Mouse (Mus musculus) T-helper 2 cell (primary cell): ENCODE data around the gene Pxn.
"Not testable (repeated sequence)": the region's sequence is repeated elsewhere in the genome, so short reads cannot be mapped to it uniquely, and the experiment has no call there.

Source experiments
- in situ Hi-C: fragments of 300-600 bp; cut with MboI, MseI; formaldehyde crosslinking; loops from one replicate; pipeline ENCODE4 v1.15.1; 2025; ENCODE audit warnings: high pct_unique_total_duplicates

Pxn gene

DNA sequence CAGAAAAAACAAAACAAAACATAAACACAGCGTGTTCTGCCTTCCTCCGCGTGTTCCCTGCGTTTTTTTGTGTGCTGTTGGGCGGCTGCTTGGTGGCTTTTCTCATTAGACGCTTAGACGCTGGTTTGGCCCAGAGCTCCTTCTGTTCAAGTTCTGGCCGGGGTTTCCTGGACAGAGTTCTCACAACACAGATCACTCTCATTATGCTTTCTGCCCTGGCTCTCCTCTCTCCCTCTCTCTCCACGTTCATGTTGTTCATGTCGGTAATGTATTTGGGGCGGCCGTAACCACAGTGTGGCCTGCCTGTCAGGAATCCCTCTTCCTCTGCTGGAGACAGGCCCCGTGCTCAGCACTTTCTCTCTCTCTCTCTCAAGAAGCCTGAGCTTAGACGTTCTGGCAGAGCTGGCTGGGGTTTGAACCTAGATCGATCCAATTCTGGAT, 2.9 kb downstream of the Pxn start:
- in situ Hi-C loops, result no loop called here

DNA sequence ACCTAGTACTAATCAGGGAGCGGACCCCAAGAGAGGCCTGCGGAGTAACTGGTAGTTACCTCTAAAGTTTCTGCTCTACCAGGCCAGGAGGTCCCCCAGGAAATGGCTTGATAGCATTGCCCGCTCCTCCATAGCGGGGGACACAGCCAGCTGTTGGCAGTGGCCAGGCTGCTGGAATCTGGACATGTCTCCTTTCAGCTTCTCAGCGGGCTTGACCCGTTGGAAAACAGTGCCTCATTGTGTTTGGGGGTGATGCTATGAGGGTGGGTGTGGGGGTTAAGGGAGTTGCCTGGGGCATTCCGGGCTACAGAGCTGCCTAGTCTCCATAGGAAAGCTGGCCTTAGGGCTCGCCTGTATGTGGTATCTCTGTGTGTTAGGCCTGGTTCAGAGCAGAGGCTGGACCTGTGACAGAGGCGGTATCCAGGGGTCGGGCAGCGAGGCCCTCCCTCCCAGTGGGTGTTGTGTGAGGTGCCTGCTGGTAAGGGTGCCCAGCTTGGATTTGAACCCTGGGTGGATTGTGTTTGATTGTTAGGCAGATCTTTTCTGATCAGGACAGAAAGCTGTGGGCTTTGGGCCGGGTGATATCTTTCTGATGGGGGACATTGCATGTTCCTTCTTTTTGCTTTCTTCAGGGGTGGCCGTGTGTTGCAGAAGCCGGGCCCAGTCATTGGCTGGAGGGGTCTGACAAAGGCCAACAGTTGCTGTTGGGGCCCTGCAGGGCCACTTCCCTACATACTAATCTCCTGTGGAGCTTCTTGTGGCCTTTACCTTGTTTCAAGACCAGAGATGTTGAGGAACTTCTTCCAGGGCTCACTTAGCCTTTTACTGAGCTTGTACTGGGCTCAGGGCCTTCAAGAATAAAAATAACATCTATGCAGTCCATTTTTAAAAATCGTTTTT, 3.6 kb downstream of the Pxn start:
- in situ Hi-C loops, result no loop called here

DNA sequence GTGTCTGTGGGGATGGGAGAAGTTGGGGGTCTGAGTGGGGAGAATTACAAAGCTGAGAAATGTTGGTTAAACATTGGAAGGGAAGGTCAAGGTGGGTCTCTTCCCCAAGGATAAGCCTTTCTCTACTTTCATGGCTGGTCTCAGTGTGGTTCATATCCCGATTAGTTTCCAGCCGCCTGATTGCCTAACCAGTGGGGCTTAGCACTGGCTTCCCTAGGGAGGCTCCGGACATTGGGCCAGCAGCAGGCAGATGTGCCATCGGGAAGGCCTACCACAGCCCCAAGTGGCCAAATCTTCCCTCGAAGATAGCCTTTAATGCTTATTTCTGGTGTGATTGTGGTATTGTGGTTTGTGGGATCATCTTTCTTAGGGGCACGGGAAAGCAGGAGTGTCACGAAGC, 5.9 kb downstream of the Pxn start:
- in situ Hi-C loops, result no loop called here

DNA sequence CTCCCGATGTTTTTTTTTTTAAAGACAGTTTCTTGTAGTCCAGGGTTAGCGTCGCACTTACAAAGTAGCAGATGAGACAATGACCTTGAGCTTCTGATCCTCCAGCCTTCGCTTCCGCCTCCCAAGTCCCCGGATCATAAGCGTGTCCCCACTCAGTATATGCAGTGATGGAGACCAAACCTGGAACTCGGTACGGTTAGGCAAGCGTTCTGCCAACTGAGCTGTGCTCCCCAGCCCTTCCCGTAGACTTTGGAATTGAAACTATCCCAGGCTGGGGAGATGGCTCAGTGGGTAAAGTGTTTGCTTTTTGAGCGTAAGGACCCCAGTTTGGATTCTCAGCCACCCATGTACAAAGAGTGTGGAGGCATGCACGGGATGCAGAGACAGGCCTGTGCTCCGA, 6.8 kb downstream of the Pxn start:
- in situ Hi-C loops, result no loop called here

DNA sequence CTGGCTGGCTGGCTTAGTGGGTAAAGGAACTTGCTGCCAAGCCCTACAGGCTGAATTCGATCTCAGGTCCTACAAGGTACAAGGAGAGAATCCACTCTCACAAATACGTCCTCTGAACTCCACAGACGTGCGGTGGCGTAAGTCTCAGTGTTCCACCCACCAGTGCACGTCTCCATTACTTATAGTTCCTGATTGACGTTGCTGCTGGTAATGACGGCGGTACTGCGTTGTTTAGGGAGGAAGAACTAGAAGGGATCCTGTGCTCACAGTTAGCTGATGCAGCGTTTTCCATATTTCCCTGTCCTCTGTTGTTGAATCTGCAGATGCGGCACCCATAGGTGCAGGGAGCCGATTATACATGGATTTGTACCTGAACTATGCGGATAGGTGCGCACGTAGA, 7.2 kb downstream of the Pxn start:
- in situ Hi-C loops, result no loop called here

DNA sequence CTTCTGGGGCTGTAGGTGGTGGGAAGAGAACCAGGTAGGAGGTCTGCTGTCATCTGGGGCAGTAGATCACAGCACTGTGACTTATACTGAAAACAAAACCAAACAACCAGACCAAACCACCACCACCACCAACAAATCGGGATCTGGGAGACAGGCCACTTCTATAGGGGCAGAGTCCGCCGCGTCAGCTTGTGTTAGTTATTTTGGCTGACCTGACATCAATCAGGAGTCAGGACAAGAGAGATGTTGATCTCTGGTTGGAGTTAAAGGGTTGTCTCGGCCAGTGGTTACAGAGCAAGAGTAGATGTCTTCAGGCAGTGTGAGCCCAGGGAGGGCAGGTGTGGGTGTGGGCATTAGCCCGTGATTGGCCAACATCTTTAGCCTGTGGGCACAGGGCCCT, 7.9 kb downstream of the Pxn start:
- in situ Hi-C loops, result no loop called here

DNA sequence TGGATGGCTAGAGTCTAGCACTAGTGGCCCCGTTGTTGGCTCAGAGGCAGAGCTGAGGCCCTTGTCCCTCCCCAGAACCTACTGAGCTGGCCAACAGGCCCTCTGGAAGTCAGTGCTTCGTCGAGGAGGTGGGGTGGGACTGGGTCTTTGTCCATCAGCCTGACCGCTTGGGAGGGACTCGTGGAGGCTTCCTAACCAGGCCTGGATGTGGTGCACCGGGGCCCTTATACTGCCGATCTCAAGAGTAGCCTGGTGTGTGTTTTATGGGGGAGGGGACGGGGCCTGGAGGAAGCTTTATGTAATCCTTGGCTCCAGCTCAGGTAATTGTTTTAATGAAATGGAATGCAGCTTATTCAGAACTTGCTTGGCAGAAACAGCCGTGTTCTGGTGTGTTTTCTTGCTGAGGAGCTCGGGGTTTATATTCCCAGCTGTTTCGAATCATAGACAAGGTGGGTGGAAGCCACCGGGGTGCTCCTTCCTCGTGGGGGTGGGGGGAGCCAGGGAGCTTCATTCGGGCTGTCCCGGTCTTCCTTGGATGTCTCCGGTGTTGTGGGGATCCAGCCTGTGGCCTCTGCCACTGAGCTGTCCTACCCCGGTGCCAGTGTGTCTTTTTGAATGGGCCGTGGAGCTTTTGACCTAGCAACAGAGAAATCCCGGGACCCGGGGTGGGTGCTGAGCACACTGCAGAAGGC, 8.6 kb downstream of the Pxn start:
- in situ Hi-C loops, result no loop called here

DNA sequence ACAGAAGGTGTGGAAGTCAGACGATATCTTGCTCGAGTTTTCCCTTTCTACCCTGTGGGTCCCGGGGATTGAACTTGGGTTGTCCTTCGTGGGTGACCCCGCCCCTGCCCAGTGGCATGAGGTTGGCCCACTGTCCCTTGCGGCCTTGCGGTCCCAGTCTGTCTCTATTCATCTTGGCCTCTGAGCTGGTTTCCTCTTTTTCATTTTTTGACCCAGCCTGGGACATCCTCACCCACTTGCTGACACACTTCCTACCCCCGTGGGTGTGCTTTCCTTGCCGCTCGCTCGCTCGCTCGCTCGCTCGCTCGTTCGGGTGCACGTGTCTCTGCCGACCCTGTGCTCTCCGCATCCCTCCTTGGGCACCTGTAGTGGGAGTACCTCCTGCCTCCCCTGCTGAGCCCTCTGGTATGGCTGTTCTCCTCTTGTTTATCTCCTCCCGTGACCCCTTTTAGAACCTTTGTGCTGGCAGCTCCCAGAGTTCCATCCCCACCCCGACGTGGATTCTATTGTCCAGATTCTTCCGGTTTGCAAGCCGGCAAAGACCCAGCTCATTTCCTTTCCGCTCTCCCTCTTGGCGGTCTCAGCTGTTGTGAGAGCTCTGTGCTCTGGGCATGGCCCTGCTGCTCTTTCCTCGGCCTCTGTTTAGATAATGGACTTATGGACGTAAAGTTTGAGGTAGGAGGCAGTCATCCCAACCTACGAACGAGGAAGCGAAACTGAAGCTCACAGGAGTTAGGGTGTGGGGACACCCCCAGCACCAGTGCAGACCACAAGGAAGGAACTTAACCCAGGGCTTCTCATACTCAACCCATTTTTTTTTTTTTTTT, 9.8 kb downstream of the Pxn start:
- in situ Hi-C loops, result no loop called here

DNA sequence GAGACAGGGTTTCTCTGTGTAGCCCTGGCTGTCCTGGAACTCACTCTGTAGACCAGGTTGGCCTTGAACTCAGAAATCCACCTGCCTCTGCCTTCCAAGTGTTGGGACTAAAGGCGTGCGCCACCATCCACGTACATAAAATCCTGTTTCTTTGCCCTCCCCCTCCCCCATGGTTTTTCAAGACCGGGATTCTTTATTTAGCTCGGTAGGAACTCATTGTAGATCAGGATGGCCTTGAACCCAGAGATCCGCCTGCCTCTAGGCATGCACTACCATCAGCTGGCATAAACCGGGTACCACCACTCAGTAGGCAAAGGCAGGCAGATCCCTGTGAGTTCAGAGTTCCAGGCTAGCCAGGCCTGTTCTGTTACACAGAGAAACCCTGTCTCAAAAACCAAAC, 10.4 kb downstream of the Pxn start:
- in situ Hi-C loops, result no loop called here

DNA sequence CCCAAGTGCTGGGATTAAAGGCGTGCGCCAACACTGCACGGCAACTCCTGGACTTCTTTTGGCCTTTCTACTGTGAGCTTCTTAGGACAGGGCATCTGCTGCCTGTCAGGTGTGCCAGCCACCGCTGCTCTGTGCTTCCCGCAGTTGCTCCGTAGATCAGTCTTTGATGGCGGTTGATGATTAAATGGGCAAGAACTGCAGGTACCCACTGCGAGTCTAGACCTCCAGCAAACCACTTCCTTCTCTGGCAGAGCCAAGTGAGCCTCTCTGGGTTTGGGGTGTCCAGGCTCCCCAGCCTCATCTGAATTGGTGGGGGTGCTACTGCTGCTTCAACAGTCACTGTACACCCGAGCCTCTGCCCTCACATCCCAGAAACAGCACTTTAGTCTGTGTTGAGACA, 11.0 kb downstream of the Pxn start:
- in situ Hi-C loops, result no loop called here

DNA sequence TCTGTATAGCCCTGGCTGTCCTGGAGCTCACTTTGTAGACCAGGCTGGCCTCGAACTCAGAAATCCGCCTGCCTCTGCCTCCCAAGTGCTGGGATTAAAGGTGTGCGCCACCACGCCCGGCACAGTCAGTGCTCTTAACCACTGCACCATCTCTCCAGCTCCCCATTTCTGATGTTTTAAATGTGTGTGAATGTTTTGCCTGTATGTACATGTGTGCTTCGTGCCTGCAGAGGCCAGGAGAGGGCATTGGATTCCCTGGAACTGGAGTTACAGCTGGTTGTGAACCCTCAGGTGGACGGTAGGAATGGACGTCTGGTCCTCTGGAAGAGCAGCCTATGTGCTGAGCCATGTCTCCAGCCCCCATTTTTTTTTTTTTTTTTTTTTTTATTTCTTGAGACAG, 11.7 kb downstream of the Pxn start:
- in situ Hi-C loops, result not testable (repeated sequence)

DNA sequence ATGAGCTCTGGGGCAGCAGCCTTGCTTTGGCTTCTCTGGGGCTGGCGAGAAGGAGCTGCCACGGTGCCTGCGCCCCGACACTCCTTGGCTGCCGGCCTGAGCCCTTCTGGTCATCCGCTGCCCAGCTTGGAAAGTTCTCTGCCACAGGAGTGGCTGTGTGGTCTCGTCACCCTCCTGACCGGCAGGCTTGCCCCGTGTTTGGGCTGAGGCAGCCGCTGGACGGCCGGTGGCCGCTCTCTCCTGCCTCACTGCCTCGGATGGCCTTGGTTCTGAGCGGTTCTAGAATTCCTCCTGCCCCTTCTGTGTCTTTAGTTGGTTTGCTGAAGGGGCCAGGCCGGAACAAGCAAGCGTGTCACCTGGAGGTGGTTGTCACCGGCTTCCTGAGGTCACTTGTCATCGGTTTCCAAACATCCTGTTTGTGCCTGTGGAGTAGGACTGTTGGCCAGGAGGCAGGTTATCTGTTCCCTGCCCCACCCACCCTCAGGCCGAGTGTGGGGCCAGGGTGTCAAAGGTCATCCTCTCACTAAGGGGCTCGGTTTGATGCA, 13.9 kb downstream of the Pxn start:
- in situ Hi-C loops, result no loop called here

DNA sequence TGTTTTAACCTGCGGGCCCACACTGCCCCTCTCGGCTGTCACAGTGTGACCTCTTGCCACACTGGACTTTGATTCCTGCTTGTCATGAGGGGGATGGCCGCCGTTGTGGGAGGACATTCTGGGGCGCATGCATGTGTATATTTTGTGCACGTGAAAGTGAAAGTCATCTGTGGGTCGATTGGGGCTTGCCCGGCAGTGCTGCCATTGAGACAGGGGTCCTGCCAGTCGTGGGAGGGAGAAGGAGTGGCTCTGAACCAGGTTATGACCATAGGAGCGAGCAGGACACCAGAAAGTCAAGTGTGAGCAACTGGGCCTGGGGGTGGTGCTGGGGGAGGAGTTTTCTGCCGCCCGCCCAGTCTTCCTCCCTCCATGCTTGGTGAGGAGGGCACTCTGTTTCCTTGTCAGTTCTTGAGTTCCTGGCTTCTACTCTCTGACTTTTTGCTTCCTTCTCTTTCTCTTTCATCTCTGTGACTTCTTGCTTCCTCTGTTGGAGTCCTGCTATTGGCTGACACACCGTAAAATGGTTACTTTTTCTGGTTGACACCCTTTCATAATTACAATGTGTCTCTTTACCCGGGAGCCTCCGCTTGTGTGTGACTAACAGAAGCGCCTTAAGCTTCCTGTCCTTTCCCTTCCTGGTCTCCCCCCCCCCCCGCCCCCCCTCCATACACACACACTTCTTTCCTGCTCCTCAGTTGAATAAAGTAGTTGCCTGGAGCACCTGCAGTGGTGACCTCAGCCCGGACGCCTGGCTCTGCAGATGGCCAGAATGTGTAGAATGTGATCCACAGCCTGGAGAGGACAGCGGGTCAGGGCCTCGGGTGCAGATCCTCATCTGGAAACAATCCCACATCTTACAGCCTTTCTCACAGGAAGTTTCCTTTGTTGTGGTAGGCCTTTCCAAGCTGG, 15.3 kb downstream of the Pxn start:
- in situ Hi-C loops, result no loop called here

DNA sequence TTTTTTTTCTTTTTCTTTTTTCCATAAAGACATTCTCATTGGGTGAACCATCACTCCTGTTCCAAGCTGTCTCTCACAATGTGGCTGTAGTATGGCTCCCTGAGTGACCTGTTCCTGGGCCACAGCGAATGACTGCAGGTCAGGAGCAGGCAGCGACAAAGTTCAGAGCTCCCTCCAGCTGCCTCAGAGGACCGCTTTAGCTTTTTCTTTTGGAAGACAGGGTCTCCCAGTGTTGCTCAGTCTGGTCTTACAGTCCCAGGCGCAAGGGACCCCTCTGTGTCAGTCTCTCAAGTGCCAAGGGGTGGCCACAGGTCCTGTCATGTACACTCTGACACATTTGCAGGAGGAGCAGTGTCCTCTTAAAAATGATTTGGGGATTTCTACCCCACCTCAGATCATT, 16.1 kb downstream of the Pxn start:
- in situ Hi-C loops, result no loop called here

DNA sequence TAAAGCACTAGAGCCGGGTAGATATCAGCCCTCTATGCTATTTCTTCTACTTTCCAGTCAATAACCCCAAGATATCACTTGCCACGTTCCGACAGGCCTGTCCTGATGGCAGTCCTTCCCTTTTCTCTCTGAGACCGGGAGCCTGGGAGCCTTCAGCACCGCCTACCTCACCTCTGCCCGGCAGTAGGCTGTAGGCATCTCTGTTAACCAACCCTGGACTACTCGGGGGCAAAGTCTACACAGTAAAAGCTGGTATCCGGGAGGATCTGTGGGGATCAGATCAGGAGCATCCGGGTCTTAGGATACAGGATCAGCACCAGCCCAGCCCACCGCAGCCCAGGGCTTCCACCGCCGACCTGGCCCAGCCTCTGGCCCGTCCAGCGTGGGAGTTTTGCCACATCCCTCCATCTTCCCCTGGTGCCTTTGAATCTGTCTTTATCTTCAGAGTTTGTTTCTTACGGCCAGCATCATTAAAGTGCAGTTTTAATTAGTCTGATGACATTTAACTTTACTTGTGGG, 16.6 kb downstream of the Pxn start:
- in situ Hi-C loops, result no loop called here

DNA sequence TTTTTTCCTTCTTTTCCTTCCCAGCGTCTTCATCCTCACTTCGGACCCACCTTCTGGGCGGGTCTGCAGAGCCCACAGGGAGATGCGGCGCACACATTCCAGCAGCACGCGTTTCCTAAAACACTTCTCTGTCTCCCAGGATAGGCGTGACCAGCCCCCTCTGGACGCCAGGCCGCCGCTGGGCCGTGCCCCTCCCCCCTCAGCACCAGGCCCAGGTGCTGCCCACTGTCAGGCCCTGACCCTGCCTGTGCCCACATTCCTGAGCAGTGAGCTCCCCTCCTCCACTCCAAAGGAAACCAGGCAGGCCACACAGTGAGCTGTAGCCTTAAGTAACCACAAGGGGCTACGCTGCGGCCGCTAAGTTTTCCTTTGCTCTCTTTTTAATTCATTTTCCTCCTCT, 17.5 kb downstream of the Pxn start:
- in situ Hi-C loops, result no loop called here

DNA sequence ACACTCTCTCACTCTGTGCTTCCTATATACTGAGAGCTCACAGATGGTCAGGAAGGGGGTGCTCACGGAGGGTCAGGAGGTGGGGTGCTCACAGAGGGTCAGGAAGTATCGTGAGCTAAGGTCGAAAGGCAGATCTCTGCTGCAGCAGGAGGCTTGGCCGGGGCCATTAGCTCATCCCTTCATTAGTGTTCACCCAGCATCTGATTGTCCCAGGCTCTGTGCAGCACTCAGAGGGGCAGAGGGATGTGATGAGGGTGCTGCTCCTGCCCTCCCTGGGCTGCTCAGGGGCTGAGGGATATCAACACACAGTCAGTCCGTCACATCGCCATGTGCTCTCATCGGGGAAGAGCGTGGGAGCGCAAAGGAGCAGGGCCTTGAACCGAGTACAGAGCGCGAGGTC, 18.0 kb downstream of the Pxn start:
- in situ Hi-C loops, result no loop called here

DNA sequence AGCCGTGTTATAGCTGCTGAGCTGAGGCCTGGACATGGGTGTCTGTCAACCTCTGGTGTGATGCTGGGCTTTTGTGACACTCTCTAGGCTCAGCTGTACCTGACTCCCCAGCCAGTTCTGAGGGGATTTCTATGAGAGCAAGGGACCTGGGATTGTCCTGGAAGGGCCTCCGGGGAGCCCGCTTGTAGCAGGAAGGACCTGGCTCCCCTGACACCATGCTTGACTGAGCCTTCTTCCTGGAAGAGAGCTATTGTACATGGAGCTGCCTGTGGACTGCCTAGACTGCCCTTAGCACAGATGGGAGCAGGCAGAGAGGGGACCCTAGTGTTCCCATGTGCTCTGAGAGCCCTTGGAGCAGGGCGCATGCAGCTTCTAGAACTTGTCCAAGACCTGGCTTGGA, 18.9 kb downstream of the Pxn start:
- in situ Hi-C loops, result no loop called here

DNA sequence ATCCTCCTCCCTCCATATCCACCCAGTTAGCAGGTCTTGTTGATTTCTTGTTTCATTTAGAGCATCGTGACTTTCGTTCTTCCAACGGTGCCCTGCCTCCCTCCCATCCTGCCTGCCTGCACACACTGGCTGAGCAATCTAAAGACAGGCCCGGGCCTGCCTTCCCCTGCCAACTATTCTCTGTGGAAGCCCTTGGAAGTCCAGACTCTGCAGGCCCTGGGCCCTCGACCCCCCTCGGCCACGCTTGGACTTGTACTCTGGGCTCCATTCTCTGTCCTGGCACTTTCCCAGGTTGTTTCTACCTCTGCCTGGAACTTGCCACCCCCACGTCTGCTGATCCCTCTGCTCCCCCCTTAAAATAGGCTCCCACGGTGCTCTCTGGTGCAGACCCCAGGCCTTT, 19.5 kb downstream of the Pxn start:
- in situ Hi-C loops, result no loop called here

DNA sequence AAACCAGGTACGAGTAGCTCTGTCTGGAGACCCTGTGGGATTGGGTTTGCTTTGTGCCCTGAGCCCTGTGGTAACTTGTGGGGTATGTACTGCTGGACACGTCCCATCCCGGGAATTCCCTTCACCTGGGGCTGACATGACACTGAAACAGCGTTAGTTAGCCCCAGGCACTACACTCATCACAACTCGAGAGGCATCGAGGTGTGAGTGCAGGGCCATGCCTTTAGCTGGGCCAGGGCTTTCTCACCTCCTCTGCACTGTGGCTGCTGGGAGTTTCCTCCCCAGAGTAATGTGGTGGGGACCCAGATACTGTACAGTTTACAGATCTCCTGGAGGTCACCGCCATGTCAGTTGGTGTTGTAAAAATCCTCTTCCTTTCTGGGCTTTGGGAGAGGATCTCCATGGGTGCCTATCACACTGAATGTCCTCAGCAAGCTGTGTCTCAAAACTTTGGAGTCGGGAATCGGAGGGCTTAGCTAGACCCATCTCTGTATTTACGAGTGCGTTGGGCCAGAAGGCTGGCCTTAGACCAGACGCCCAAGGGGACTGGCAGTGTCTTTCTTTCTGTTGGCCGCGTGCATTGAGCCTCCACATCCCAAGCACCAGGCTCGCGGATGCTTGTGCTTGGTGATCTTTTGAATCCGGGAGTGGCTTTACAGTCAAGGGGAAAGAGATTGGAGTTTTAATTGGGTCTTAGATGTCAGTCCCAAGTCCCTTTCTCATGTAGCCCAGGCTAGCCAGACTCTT, 20.2 kb downstream of the Pxn start:
- in situ Hi-C loops, result no loop called here
